Mouse (Mus musculus): ENCODE results near the gene Lum. TPM values are rescaled to one million over a fixed set of nuclear protein-coding genes. Genes with fewer than 3 reads are reported as not detected.

The Lum gene
- total and polyA plus RNA-seq, 3 experiments = not detected

GRCm38 (mm10) chr10:97582543-97583231, 17.8 kb downstream of the Lum start:
- DNase-seq (ENCODE audit: extremely low read depth) = no peak
- TF ChIP-seq ELF1 (IDR thresholded peaks at IDR 0.05; ENCODE audit: low read depth, low read length) (no peak), HCFC1 (IDR thresholded peaks at IDR 0.05; ENCODE audit: low read depth, low read length) (no peak), JUN (IDR thresholded peaks at IDR 0.05; ENCODE audit: insufficient read depth, low read depth, low read length) (no peak), EP300 (IDR thresholded peaks at IDR 0.05; ENCODE audit: low read length) (no peak), JUND (conservative IDR thresholded peaks at IDR 0.05; ENCODE audit: low read depth, low read length) (no peak), RAD21 (IDR thresholded peaks at IDR 0.05; ENCODE audit: low read depth, low read length) (no peak), NELFE (IDR thresholded peaks at IDR 0.05; ENCODE audit: low read depth, low read length) (no peak), BHLHE40 (IDR thresholded peaks at IDR 0.05; ENCODE audit: low read depth, low read length) (no peak), MAFK (IDR thresholded peaks at IDR 0.05; ENCODE audit: insufficient replicate concordance, low read length) (no peak), POLR2AphosphoS2 (IDR thresholded peaks at IDR 0.05; ENCODE audit: low read depth, low read length) (no peak), SIN3A (IDR thresholded peaks at IDR 0.05; ENCODE audit: low read length) (no peak), CHD2 (IDR thresholded peaks at IDR 0.05; ENCODE audit: low read length) (no peak), SMC3 (IDR thresholded peaks at IDR 0.05; ENCODE audit: low read depth, low read length) (no peak), ZNF384 (IDR thresholded peaks at IDR 0.05; ENCODE audit: low read depth, low read length) (no peak), CTCF (conservative IDR thresholded peaks at IDR 0.05 in 1 of 2, IDR thresholded peaks at IDR 0.05 in 1 of 2; ENCODE audit: low read depth in 2 of 2, low read length in 2 of 2) (no peak), RCOR1 (conservative IDR thresholded peaks at IDR 0.05; ENCODE audit: low read depth, low read length) (no peak), USF2 (conservative IDR thresholded peaks at IDR 0.05; ENCODE audit: low read depth, low read length) (no peak), ZMIZ1 (IDR thresholded peaks at IDR 0.05; ENCODE audit: low read depth, low read length) (no peak), MYC (IDR thresholded peaks at IDR 0.05; ENCODE audit: low read depth, low read length) (no peak), TBP (conservative IDR thresholded peaks at IDR 0.05; ENCODE audit: low read depth, low read length) (no peak)
- dilution Hi-C loops (cut with MboI; ENCODE audit: extremely low pct_ligation_motif_present, extremely low pct_unique_long_range_greater_than_20kb, low sequenced_read_pairs) = no loop called here
- Histone ChIP-seq H3K9me3 (replicated peaks; ENCODE audit: low read length) (no peaks in the 10 kb centered on the region), H3K27me3 (replicated peaks) (no peaks in the 10 kb centered on the region), H3K4me1 (ENCODE audit: control insufficient read depth in 1 of 2, insufficient read depth in 2 of 2) (no peaks in the 10 kb centered on the region), H3K9ac (ENCODE audit: insufficient read depth, low read depth) (no peak overlapping the region), H3K4me2 (ENCODE audit: insufficient read depth, low read depth, poor library complexity, severe bottlenecking) (no peak overlapping the region), H3K4me3 (replicated peaks in 1 of 3; ENCODE audit: low read depth in 2 of 3, low read length in 2 of 3, poor library complexity in 1 of 3) (no peak overlapping the region), H3K27ac (ENCODE audit: insufficient read depth, low read depth) (no peak overlapping the region), H3K36me3 (replicated peaks in 1 of 2; ENCODE audit: control insufficient read depth in 1 of 2, insufficient read depth in 1 of 2, low read length in 1 of 2) (no peaks in the 10 kb centered on the region), H3K79me2 (replicated peaks; ENCODE audit: control insufficient read depth, extremely low read depth, insufficient read depth, poor library complexity, severe bottlenecking) (no peaks in the 10 kb centered on the region)
- in situ Hi-C loops (cut with MboI; ENCODE audit: low pct_ligation_motif_present, low pct_unique_long_range_greater_than_20kb, low sequenced_read_pairs) = no loop called here

DNA sequence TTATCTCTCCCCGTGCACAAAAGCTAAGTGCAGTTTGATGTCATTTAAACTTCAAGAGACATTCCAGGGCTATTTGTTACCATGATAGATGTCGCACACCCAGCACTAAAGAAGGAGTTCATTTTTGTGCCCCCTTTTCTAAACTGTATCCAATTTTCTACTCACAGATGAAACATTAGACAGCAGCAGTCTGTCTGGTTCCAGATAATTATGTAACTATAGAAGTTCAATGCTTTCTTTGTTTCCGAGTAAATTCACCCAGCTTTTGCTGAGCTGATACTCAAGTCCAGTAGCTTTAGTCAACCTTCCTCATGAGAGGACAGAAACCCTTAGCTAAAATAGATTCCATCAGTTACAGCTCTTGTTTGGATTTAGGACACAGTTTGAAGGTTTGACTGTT, 19.2 kb downstream of the Lum start:
- TF ChIP-seq SMC3 (IDR thresholded peaks at IDR 0.05; ENCODE audit: low read depth, low read length) = no peak
- no peak for TF ChIP-seq MAFK (IDR thresholded peaks at IDR 0.05; ENCODE audit: insufficient replicate concordance, low read length)
- TF ChIP-seq MAX (IDR thresholded peaks at IDR 0.05; ENCODE audit: low read length) = no peak
- TF ChIP-seq CHD2 (IDR thresholded peaks at IDR 0.05; ENCODE audit: low read length) = no peak
- TF ChIP-seq HCFC1 (IDR thresholded peaks at IDR 0.05; ENCODE audit: low read depth, low read length) = no peak
- TF ChIP-seq IRF4 (IDR thresholded peaks at IDR 0.05; ENCODE audit: low read depth, low read length) = no peak
- no peak for TF ChIP-seq JUND (conservative IDR thresholded peaks at IDR 0.05; ENCODE audit: low read depth, low read length)
- no peak for TF ChIP-seq E2F4 (IDR thresholded peaks at IDR 0.05; ENCODE audit: insufficient replicate concordance, low read depth, low read length)
- no peak for TF ChIP-seq NRF1 (IDR thresholded peaks at IDR 0.05; ENCODE audit: low read depth, low read length)
- H3K4me3 ChIP-seq (replicated peaks in 1 of 3; ENCODE audit: low read depth in 2 of 3, low read length in 2 of 3, poor library complexity in 1 of 3) = no peak overlapping the region
- H3K4me1 ChIP-seq (ENCODE audit: control insufficient read depth in 1 of 2, insufficient read depth in 2 of 2) = no peaks in the 10 kb centered on the region
- H3K27ac ChIP-seq (ENCODE audit: insufficient read depth, low read depth) = no peak overlapping the region
- no peaks in the 10 kb centered on the region for H3K9me3 ChIP-seq (replicated peaks; ENCODE audit: low read length)
- no peaks in the 10 kb centered on the region for H3K36me3 ChIP-seq (replicated peaks in 1 of 2; ENCODE audit: control insufficient read depth in 1 of 2, insufficient read depth in 1 of 2, low read length in 1 of 2)
- no peak overlapping the region for H3K9ac ChIP-seq (ENCODE audit: insufficient read depth, low read depth)
- dilution Hi-C loops (cut with MboI; ENCODE audit: extremely low pct_ligation_motif_present, extremely low pct_unique_long_range_greater_than_20kb, low sequenced_read_pairs) (no loop called here), in situ Hi-C loops (cut with MboI; ENCODE audit: low pct_ligation_motif_present, low pct_unique_long_range_greater_than_20kb, low sequenced_read_pairs) (no loop called here)
- H3K79me2 ChIP-seq (replicated peaks; ENCODE audit: control insufficient read depth, extremely low read depth, insufficient read depth, poor library complexity, severe bottlenecking) = no peaks in the 10 kb centered on the region
- H3K4me2 ChIP-seq (ENCODE audit: insufficient read depth, low read depth, poor library complexity, severe bottlenecking) = no peak overlapping the region
- H3K27me3 ChIP-seq (replicated peaks) = no peaks in the 10 kb centered on the region
- no peak for DNase-seq (ENCODE audit: extremely low read depth)

Data from CH12.LX (cell line).